Comparison of ENCODE assay signal across 7 mouse cellular contexts in genomic region chr5:108694352-108695261, GRCm38 (mm10). TPM values are rescaled to one million over a fixed set of nuclear protein-coding genes. Genes with fewer than 3 reads are reported as not detected.
DNase-seq lines count a peak whose midpoint lies in the region; ATAC-seq and TF ChIP-seq lines count a peak whose summit lies in the region.

No protein-coding gene starts in this region.

- peak overlapping the region; percentile 60 for H3K9ac ChIP-seq in forebrain, embryonic 16.5 days (replicated peaks; ENCODE audit: low read depth, low read length)
- H3K9ac ChIP-seq in intestine, embryonic 16.5 days (ENCODE audit: low read depth, low read length) = peak overlapping the region; percentile 85
- H3K9ac ChIP-seq in liver, postnatal 0 days (replicated peaks) = peak overlapping the region; percentile 78
- peak overlapping the region; percentile 75 for H3K9ac ChIP-seq in neural tube, embryonic 12.5 days

- H3K36me3 ChIP-seq in G1E (replicated peaks) = peaks cover 30% of the 10 kb centered on the region
- no peaks in the 10 kb centered on the region for H3K36me3 ChIP-seq in forebrain, embryonic 16.5 days (ENCODE audit: control insufficient read depth, insufficient read depth)
- H3K36me3 ChIP-seq in intestine, embryonic 16.5 days (ENCODE audit: control insufficient read depth, insufficient read depth, low read length) = no peaks in the 10 kb centered on the region
- no peaks in the 10 kb centered on the region for H3K36me3 ChIP-seq in liver, postnatal 0 days (replicated peaks; ENCODE audit: insufficient read depth, low read length)
- H3K36me3 ChIP-seq in neural tube, embryonic 12.5 days = no peaks in the 10 kb centered on the region

- H3K4me2 ChIP-seq in forebrain, embryonic 16.5 days (ENCODE audit: low read length) = peak overlapping the region; percentile 96
- peak overlapping the region; percentile 86 for H3K4me2 ChIP-seq in intestine, embryonic 16.5 days (ENCODE audit: low read depth, low read length)
- peak overlapping the region; percentile 100 for H3K4me2 ChIP-seq in liver, postnatal 0 days (ENCODE audit: low read depth, low read length)
- H3K4me2 ChIP-seq in neural tube, embryonic 12.5 days (replicated peaks) = peak overlapping the region; percentile 96

- H3K4me3 ChIP-seq in G1E (ENCODE audit: low read depth, low read length) = peak overlapping the region; percentile 81
- H3K4me3 ChIP-seq in forebrain, embryonic 16.5 days (replicated peaks; ENCODE audit: low read length) = peak overlapping the region; percentile 68
- peak overlapping the region; percentile 88 for H3K4me3 ChIP-seq in intestine, embryonic 16.5 days (ENCODE audit: low read length)
- H3K4me3 ChIP-seq in liver, postnatal 0 days (ENCODE audit: low read depth, low read length) = peak overlapping the region; percentile 78
- H3K4me3 ChIP-seq in neural tube, embryonic 12.5 days = peak overlapping the region; percentile 88

- peak; percentile 60 for DNase-seq in G1E (ENCODE audit: low spot score)
- DNase-seq in adrenal gland, postnatal 14 days = peak; percentile 76
- DNase-seq in liver, postnatal 0 days = peak; percentile 50
- peak; percentile 60 for DNase-seq in thymus, postnatal 4 days

- H3K27me3 ChIP-seq in G1E (ENCODE audit: insufficient read depth, low read length) = no peaks in the 10 kb centered on the region
- no peaks in the 10 kb centered on the region; the same call in 1 of the 2 replicates for H3K27me3 ChIP-seq in forebrain, embryonic 16.5 days (replicated peaks; ENCODE audit: control insufficient read depth, insufficient read depth, low read length)
- H3K27me3 ChIP-seq in intestine, embryonic 16.5 days (replicated peaks; ENCODE audit: control insufficient read depth, insufficient read depth, low read length) = no peaks in the 10 kb centered on the region
- 0 out of 2 replicates have a peak, but pooled peaks cover 3% of the 10 kb centered on the region for H3K27me3 ChIP-seq in liver, postnatal 0 days (ENCODE audit: insufficient read depth, low read length)
- peaks cover 10% of the 10 kb centered on the region for H3K27me3 ChIP-seq in neural tube, embryonic 12.5 days (replicated peaks)

- TF ChIP-seq EP300 in liver, postnatal 0 days (IDR thresholded peaks at IDR 0.05; ENCODE audit: low read depth) = no peak

- no peaks in the 10 kb centered on the region for H3K9me3 ChIP-seq in G1E (replicated peaks)
- no peaks in the 10 kb centered on the region for H3K9me3 ChIP-seq in forebrain, embryonic 16.5 days (ENCODE audit: control insufficient read depth, low read length)
- H3K9me3 ChIP-seq in intestine, embryonic 16.5 days (ENCODE audit: control insufficient read depth, low read length) = no peaks in the 10 kb centered on the region
- H3K9me3 ChIP-seq in liver, postnatal 0 days (ENCODE audit: low read length) = no peaks in the 10 kb centered on the region
- H3K9me3 ChIP-seq in neural tube, embryonic 12.5 days = no peaks in the 10 kb centered on the region

- peaks cover 40% of the 10 kb centered on the region for H3K4me1 ChIP-seq in G1E (ENCODE audit: insufficient read depth, low read depth, low read length)
- H3K4me1 ChIP-seq in forebrain, embryonic 16.5 days (replicated peaks; ENCODE audit: control insufficient read depth, insufficient read depth, low read length) = peaks cover 26% of the 10 kb centered on the region
- peaks cover 53% of the 10 kb centered on the region for H3K4me1 ChIP-seq in intestine, embryonic 16.5 days (ENCODE audit: control insufficient read depth, insufficient read depth, low read length)
- H3K4me1 ChIP-seq in liver, postnatal 0 days (ENCODE audit: insufficient read depth) = peaks cover 19% of the 10 kb centered on the region
- peaks cover 52% of the 10 kb centered on the region for H3K4me1 ChIP-seq in neural tube, embryonic 12.5 days

- ATAC-seq in G1E (ENCODE audit: extremely low read depth, insufficient number of reproducible peaks, low FRiP score, poor library complexity, severe bottlenecking) = 0 out of 2 replicates have a peak, but pooled peaks have one; percentile 19
- peak; percentile 29 for ATAC-seq in forebrain, embryonic 16.5 days
- ATAC-seq in intestine, embryonic 16.5 days = peak; percentile 65
- peak; percentile 48 for ATAC-seq in liver, postnatal 0 days
- ATAC-seq in neural tube, embryonic 12.5 days (ENCODE audit: low FRiP score, low read depth) = peak; percentile 62

- no peak overlapping the region for H3K27ac ChIP-seq in forebrain, embryonic 16.5 days (ENCODE audit: low read length)
- H3K27ac ChIP-seq in intestine, embryonic 16.5 days (ENCODE audit: low read length) = peak overlapping the region; percentile 60
- H3K27ac ChIP-seq in liver, postnatal 0 days (ENCODE audit: low read depth) = peak overlapping the region; percentile 39; the same call in 1 of the 2 replicates
- no peak overlapping the region; the same call in 1 of the 2 replicates for H3K27ac ChIP-seq in neural tube, embryonic 12.5 days

- 1% methylated on average over 67 of the region's 99 CpGs for WGBS in forebrain, embryonic 16.5 days
- WGBS in intestine, embryonic 16.5 days = under 1% methylated on average over 79 of the region's 99 CpGs
- under 1% methylated on average over 88 of the region's 99 CpGs for WGBS in liver, postnatal 0 days (ENCODE audit: insufficient replicate concordance)
- 1% methylated on average over 94 of the region's 99 CpGs for WGBS in neural tube, embryonic 12.5 days

- TF ChIP-seq CTCF in G1E (IDR thresholded peaks at IDR 0.05; ENCODE audit: low read depth, low read length) = no peak
- TF ChIP-seq CTCF in liver, postnatal 0 days (IDR thresholded peaks at IDR 0.05; ENCODE audit: low read depth) = no peak

RNA-seq across cellular contexts. Expression of gene Fgfrl1, which starts 2.4 kb away (rescaled TPM):
- total RNA-seq in G1E (2014; fragmentation: Nextera tagmentation) (4.2 and 4.9 TPM in 2 replicates), G1E (2017) (2.1 and 2.5 TPM in 2 replicates)
- polyA plus RNA-seq in G1E (2012) = 5.1 and 7.1 TPM in 2 replicates
- 39.0 and 44.7 TPM in 2 replicates for total RNA-seq in adrenal gland, postnatal 14 days (2021)
- polyA plus RNA-seq in forebrain, embryonic 16.5 days (2015; fragmentation: Nextera tagmentation; extraction: Ambion mirVana) = 5.8 and 7.0 TPM in 2 replicates
- 8.5 and 9.7 TPM in 2 replicates for polyA plus RNA-seq in intestine, embryonic 16.5 days (2015; fragmentation: Nextera tagmentation; extraction: Ambion mirVana)
- 5.6 and 5.7 TPM in 2 replicates for polyA plus RNA-seq in liver, postnatal 0 days (2015; fragmentation: Nextera tagmentation; extraction: Ambion mirVana)
- polyA plus RNA-seq in neural tube, embryonic 12.5 days (2016; fragmentation: Nextera tagmentation; extraction: Ambion mirVana) = 19.1 and 20.7 TPM in 2 replicates

RNA-seq across cellular contexts. Expression of gene Slc26a1, which starts 19.2 kb away (rescaled TPM):
- total RNA-seq in G1E (2014; fragmentation: Nextera tagmentation) = 1.7 and 2.0 TPM in 2 replicates
- total RNA-seq in G1E (2017) = 0.87 and 0.93 TPM in 2 replicates
- 0.88 and 1.2 TPM in 2 replicates for polyA plus RNA-seq in G1E (2012)
- 0.98 and 16.7 TPM in 2 replicates for total RNA-seq in adrenal gland, postnatal 14 days (2021)
- 2.3 and 2.4 TPM in 2 replicates for polyA plus RNA-seq in forebrain, embryonic 16.5 days (2015; fragmentation: Nextera tagmentation; extraction: Ambion mirVana)
- 8.0 and 9.7 TPM in 2 replicates for polyA plus RNA-seq in intestine, embryonic 16.5 days (2015; fragmentation: Nextera tagmentation; extraction: Ambion mirVana)
- polyA plus RNA-seq in liver, postnatal 0 days (2015; fragmentation: Nextera tagmentation; extraction: Ambion mirVana) = 25.8 and 33.4 TPM in 2 replicates
- 1.2 and 1.6 TPM in 2 replicates for polyA plus RNA-seq in neural tube, embryonic 12.5 days (2016; fragmentation: Nextera tagmentation; extraction: Ambion mirVana)

RNA-seq across cellular contexts. Expression of gene Dgkq, which starts 25.1 kb away (rescaled TPM):
- total RNA-seq in G1E (2014; fragmentation: Nextera tagmentation) (6.9 and 12.3 TPM in 2 replicates), G1E (2017) (7.9 and 8.3 TPM in 2 replicates)
- polyA plus RNA-seq in G1E (2012) = 3.9 and 4.5 TPM in 2 replicates
- total RNA-seq in adrenal gland, postnatal 14 days (2021) = 15.2 and 24.1 TPM in 2 replicates
- 26.5 and 31.9 TPM in 2 replicates for polyA plus RNA-seq in forebrain, embryonic 16.5 days (2015; fragmentation: Nextera tagmentation; extraction: Ambion mirVana)
- polyA plus RNA-seq in intestine, embryonic 16.5 days (2015; fragmentation: Nextera tagmentation; extraction: Ambion mirVana) = 11.3 and 14.0 TPM in 2 replicates
- 2.5 TPM in 2 replicates for polyA plus RNA-seq in liver, postnatal 0 days (2015; fragmentation: Nextera tagmentation; extraction: Ambion mirVana)
- polyA plus RNA-seq in neural tube, embryonic 12.5 days (2016; fragmentation: Nextera tagmentation; extraction: Ambion mirVana) = 19.8 and 23.5 TPM in 2 replicates

RNA-seq across cellular contexts. Expression of gene Idua, which starts 34.5 kb away (rescaled TPM):
- total RNA-seq in G1E (2014; fragmentation: Nextera tagmentation) = 37.7 and 43.2 TPM in 2 replicates
- total RNA-seq in G1E (2017) = 6.2 TPM in 2 replicates
- polyA plus RNA-seq in G1E (2012) = 7.0 and 9.1 TPM in 2 replicates
- total RNA-seq in adrenal gland, postnatal 14 days (2021) = 12.6 and 13.7 TPM in 2 replicates
- polyA plus RNA-seq in forebrain, embryonic 16.5 days (2015; fragmentation: Nextera tagmentation; extraction: Ambion mirVana) = 9.6 and 13.2 TPM in 2 replicates
- 11.3 and 11.9 TPM in 2 replicates for polyA plus RNA-seq in intestine, embryonic 16.5 days (2015; fragmentation: Nextera tagmentation; extraction: Ambion mirVana)
- polyA plus RNA-seq in liver, postnatal 0 days (2015; fragmentation: Nextera tagmentation; extraction: Ambion mirVana) = 3.9 and 4.2 TPM in 2 replicates
- polyA plus RNA-seq in neural tube, embryonic 12.5 days (2016; fragmentation: Nextera tagmentation; extraction: Ambion mirVana) = 8.0 and 8.2 TPM in 2 replicates

Comparison
In these comparisons a context has a peak if more than half of its experiments do, and no peak if none do; other contexts are left out.
1. H3K27ac ChIP-seq: peak in intestine, embryonic 16.5 days (single experiment) and liver, postnatal 0 days (single experiment); none in forebrain, embryonic 16.5 days (single experiment) and neural tube, embryonic 12.5 days (single experiment).
2. Peak in every context shown above with its lines, with median percentiles within 50 percentile points of each other: ATAC-seq, DNase-seq, H3K4me3 ChIP-seq, H3K4me2 ChIP-seq and H3K9ac ChIP-seq.